Mouse (Mus musculus) mammary gland, adult 2 months (tissue): Measurements from ENCODE around the gene Gm10471. TPM values are rescaled to one million over a fixed set of nuclear protein-coding genes. Genes with fewer than 3 reads are reported as not detected.

Source experiments
- polyA plus RNA-seq: library from polyadenylated mRNA; depleted of rRNA; stranded (reverse); fragments of >200 nt; gene quantifications from 2 replicates; pipeline ENCODE4 v1.2.3, GENCODE M21; 2012; ENCODE audit warnings: low replicate concordance; rRNA removed

The Gm10471 gene
- not detected in 2 replicates for polyA plus RNA-seq

GRCm38 (mm10) chr5:26089191-26089590 is at the start of gene Gm10471:
Gene Gm10471, minus strand, starts transcription at chr5:26089291.

GRCm38 (mm10) chr5:26121321-26121720 is 32.2 kb upstream of the Gm10471 start, which contains the start of gene Gm10220:
Gene Gm10220, minus strand, starts transcription at chr5:26121421.

GRCm38 (mm10) chr5:26105262-26105661 is 16.2 kb upstream of the Gm10471 start, which contains the start of gene 5031410I06Rik:
Gene 5031410I06Rik, minus strand, starts transcription at chr5:26105362.

GRCm38 (mm10) chr5:26058481-26058880 is 30.6 kb downstream of the Gm10471 start, which contains the start of gene Gm7347:
Gene Gm7347, minus strand, starts transcription at chr5:26058581.

GRCm38 (mm10) chr5:26039458-26039857 is 49.6 kb downstream of the Gm10471 start, which contains the start of gene Speer4a:
Gene Speer4a, minus strand, starts transcription at chr5:26039558.

Other genes with a start within 250 kb of the Gm10471 start
- gene Gm21663, start 146.9 kb downstream of the Gm10471 start, polyA plus RNA-seq, result not detected in 2 replicates
- not detected in 2 replicates for gene Gm21671, start 134.9 kb downstream of the Gm10471 start, polyA plus RNA-seq
- gene Gm21680, start 116.6 kb downstream of the Gm10471 start, polyA plus RNA-seq, result not detected in 2 replicates
- gene Gm21698, start 100.6 kb downstream of the Gm10471 start, polyA plus RNA-seq, result not detected in 2 replicates
- gene Gm1979, start 84.5 kb downstream of the Gm10471 start, polyA plus RNA-seq, result not detected in 2 replicates
- gene Gm5862, start 66.4 kb downstream of the Gm10471 start, polyA plus RNA-seq, result not detected in 2 replicates
- not detected in 2 replicates for gene Speer4a, start 49.7 kb downstream of the Gm10471 start, polyA plus RNA-seq
- gene Gm7347, start 30.7 kb downstream of the Gm10471 start, polyA plus RNA-seq, result not detected in 2 replicates
- not detected in 2 replicates for gene 5031410I06Rik, start 16.1 kb upstream of the Gm10471 start, polyA plus RNA-seq
- gene Gm10220, start 32.1 kb upstream of the Gm10471 start, polyA plus RNA-seq, result not detected in 2 replicates
- not detected in 2 replicates for gene Gm7361, start 168.4 kb upstream of the Gm10471 start, polyA plus RNA-seq